Comparison of ENCODE assay signal across 25 mouse cellular contexts in the genomic region with DNA sequence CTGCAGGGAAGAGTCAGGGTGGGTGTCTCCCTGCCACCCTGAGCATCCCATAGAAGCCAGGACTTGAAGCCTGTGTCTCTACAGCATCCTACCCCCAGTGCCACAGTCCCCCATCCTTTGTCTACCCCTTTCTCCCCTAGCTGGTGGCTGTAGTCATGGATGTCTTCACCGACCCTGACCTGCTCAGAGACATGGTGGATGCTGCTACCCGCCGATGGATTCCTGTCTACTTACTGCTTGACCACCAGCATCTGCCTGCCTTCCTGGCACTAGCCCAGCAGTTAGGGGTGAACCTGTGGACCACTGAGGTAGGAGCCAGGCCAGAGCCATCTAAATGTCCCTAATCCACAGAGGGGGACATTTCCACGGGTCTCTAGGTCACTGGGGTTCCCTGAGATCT. TPM values are rescaled to one million over a fixed set of nuclear protein-coding genes. Genes with fewer than 3 reads are reported as not detected.
"Had no signal": no experiment of that assay in that cellular context is flagged by ENCODE, and none has a peak within 500 bp of the region (broad histone marks: within the 10 kb centered on the region; RNA-seq: fewer than 3 reads in every experiment).

No protein-coding gene starts in this region.

- H3K4me2 ChIP-seq: limb, embryonic 15.5 days; liver, embryonic 12.5 days; lung, embryonic 15.5 days; midbrain, embryonic 12.5 days; neural tube, embryonic 15.5 days had no signal

- ATAC-seq: liver, embryonic 12.5 days; midbrain, embryonic 16.5 days had no signal

- H3K27me3 ChIP-seq: limb, embryonic 15.5 days; liver, embryonic 12.5 days; lung, embryonic 15.5 days; megakaryocyte, embryonic 14.5 days; midbrain, embryonic 12.5 days; neural tube, embryonic 15.5 days; stomach, embryonic 15.5 days had no signal

- H3K9ac ChIP-seq: limb, embryonic 15.5 days; liver, embryonic 12.5 days; lung, embryonic 15.5 days; midbrain, embryonic 12.5 days; neural tube, embryonic 15.5 days; stomach, embryonic 15.5 days had no signal

- H3K4me3 ChIP-seq: limb, embryonic 15.5 days; liver, embryonic 12.5 days; lung, embryonic 15.5 days; megakaryocyte, embryonic 14.5 days; midbrain, embryonic 12.5 days; neural tube, embryonic 15.5 days; stomach, embryonic 15.5 days had no signal

- H3K27ac ChIP-seq: kidney, postnatal 0 days; limb, embryonic 15.5 days; liver, embryonic 12.5 days; lung, embryonic 15.5 days; macrophage; midbrain, embryonic 12.5 days; neural tube, embryonic 15.5 days had no signal

- H3K9me3 ChIP-seq: limb, embryonic 15.5 days; liver, embryonic 12.5 days; lung, embryonic 15.5 days; megakaryocyte, embryonic 14.5 days; midbrain, embryonic 12.5 days; neural tube, embryonic 15.5 days; stomach, embryonic 15.5 days had no signal

- DNase-seq: kidney, adult 9 months; kidney, postnatal 36 days; layer of hippocampus, adult 9-11 months; layer of hippocampus, postnatal 36 days; lung, postnatal 14 days; right cerebral cortex, adult 18-20 months; right cerebral cortex, postnatal 25 days; thymus, postnatal 4 days had no signal

RNA-seq across cellular contexts. Expression of gene Fam83e, which starts 2.3 kb away (rescaled TPM):
- polyA plus RNA-seq: macrophage had no signal

RNA-seq across cellular contexts. Expression of gene Spaca4, which starts 2.3 kb away (rescaled TPM):
- total RNA-seq: layer of hippocampus, adult 18-20 months; layer of hippocampus, postnatal 36 days; left cerebral cortex, adult 8-10 months; left cerebral cortex, postnatal 25 days had no signal
- polyA plus RNA-seq: kidney, postnatal 0 days; limb, embryonic 11.5 days; limb, embryonic 15.5 days; liver, embryonic 12.5 days; liver, embryonic 16.5 days; lung, embryonic 15.5 days; macrophage; midbrain, embryonic 12.5 days; midbrain, embryonic 16.5 days; neural tube, embryonic 11.5 days; neural tube, embryonic 15.5 days; spleen, adult 2 months; stomach, embryonic 15.5 days had no signal
